Mouse (Mus musculus): ENCODE data around the gene Mcm10.

The Mcm10 gene

GRCm38 (mm10) chr2:5012491-5013324 lies at the start of gene Mcm10:
Gene Mcm10, minus strand, starts transcription at chr2:5012791.
- DNase-seq = peak; percentile 94

- no peak for DNase-seq
Measured at GRCm38 (mm10) chr2:5061133-5061708, 48.6 kb upstream of the Mcm10 start.

- no peak for DNase-seq
Measured at GRCm38 (mm10) chr2:5059997-5060396, 47.4 kb upstream of the Mcm10 start.

- no peak for DNase-seq
Measured at GRCm38 (mm10) chr2:5058436-5058835, 45.8 kb upstream of the Mcm10 start.

GRCm38 (mm10) chr2:5050562-5050961 lies 38.0 kb upstream of the Mcm10 start:
- DNase-seq = no peak

- DNase-seq = no peak
Measured at GRCm38 (mm10) chr2:5047016-5047415, 34.4 kb upstream of the Mcm10 start.

- no peak for DNase-seq
Measured at GRCm38 (mm10) chr2:5045269-5045965, 32.8 kb upstream of the Mcm10 start.

GRCm38 (mm10) chr2:5044321-5044720 lies 31.7 kb upstream of the Mcm10 start:
- no peak for DNase-seq

- DNase-seq = no peak
Measured at GRCm38 (mm10) chr2:5043476-5043761, 30.8 kb upstream of the Mcm10 start.

GRCm38 (mm10) chr2:5042616-5043475 lies 30.3 kb upstream of the Mcm10 start:
- no peak for DNase-seq

GRCm38 (mm10) chr2:5041854-5042253 lies 29.3 kb upstream of the Mcm10 start:
- DNase-seq = no peak

GRCm38 (mm10) chr2:5040281-5041161 lies 27.9 kb upstream of the Mcm10 start:
- no peak for DNase-seq

GRCm38 (mm10) chr2:5039350-5040170 lies 27.0 kb upstream of the Mcm10 start:
- no peak for DNase-seq

- no peak for DNase-seq
Measured at GRCm38 (mm10) chr2:5038320-5038719, 25.7 kb upstream of the Mcm10 start.

- DNase-seq = peak; percentile 34 to 59
Measured at GRCm38 (mm10) chr2:5037390-5037789, 24.8 kb upstream of the Mcm10 start.

GRCm38 (mm10) chr2:5036411-5037076 lies 24.0 kb upstream of the Mcm10 start:
- no peak for DNase-seq

- no peak for DNase-seq
Measured at GRCm38 (mm10) chr2:5035241-5035640, 22.6 kb upstream of the Mcm10 start.

- DNase-seq = no peak
Measured at GRCm38 (mm10) chr2:5034801-5035200, 22.2 kb upstream of the Mcm10 start.

- DNase-seq = peak in 1 of 2 experiments; percentile 28
Measured at GRCm38 (mm10) chr2:5033546-5034420, 21.2 kb upstream of the Mcm10 start.

Data from lung, postnatal 4 days (tissue).